Mouse (Mus musculus) kidney, embryonic 16.5 days (tissue): ENCODE measurements around the gene Acvr1b. TPM values are rescaled to one million over a fixed set of nuclear protein-coding genes. Genes with fewer than 3 reads are reported as not detected.

ENCODE experiments used
- ATAC-seq: fragments of 200-750 bp; cut with Nextera tagmentation; 2 replicates; pipeline ENCODE4 v1.8.0; 2017; ENCODE audit warnings: moderate TSS enrichment; ENCODE audit not compliant: low FRiP score, low TSS enrichment
- H3K27ac ChIP-seq: fragments of 300-500 bp; sonication (generic); 2 replicates; pipeline ENCODE4 v1.5.1; 2014; ENCODE audit warnings: low read length
- H3K27me3 ChIP-seq: fragments of 300-500 bp; sonication (generic); 2 replicates; pipeline ENCODE4 v1.6.1; 2014; ENCODE audit warnings: low read length, control low read depth, mixed read lengths; ENCODE audit not compliant: insufficient read depth
- H3K36me3 ChIP-seq: fragments of 300-500 bp; sonication (generic); 2 replicates; pipeline ENCODE4 v1.6.1; 2014; ENCODE audit warnings: low read length, control low read depth, mixed read lengths; ENCODE audit not compliant: insufficient read depth
- H3K4me1 ChIP-seq: fragments of 300-500 bp; sonication (generic); 2 replicates; pipeline ENCODE4 v1.6.1; 2014; ENCODE audit warnings: low read length, control low read depth, mixed read lengths; ENCODE audit not compliant: insufficient read depth
- H3K4me2 ChIP-seq: fragments of 300-500 bp; sonication (generic); replicated peaks from 2 replicates; pipeline ENCODE4 v1.6.1; 2014; ENCODE audit warnings: low read depth, low read length
- H3K4me3 ChIP-seq: fragments of 300-500 bp; sonication (generic); 2 replicates; pipeline ENCODE4 v1.5.1; 2014; ENCODE audit warnings: mild to moderate bottlenecking, low read length
- H3K9ac ChIP-seq: fragments of 300-500 bp; sonication (generic); replicated peaks from 2 replicates; pipeline ENCODE4 v1.6.1; 2014; ENCODE audit warnings: low read length
- H3K9me3 ChIP-seq: fragments of 300-500 bp; sonication (generic); 2 replicates; pipeline ENCODE4 v1.6.1; 2016; ENCODE audit warnings: low read length, control low read depth
- WGBS: fragments of 180-500 bp; shearing (Covaris S2); extraction: QIAGEN DNeasy Blood & Tissue Kit; methylation state at CpG from one replicate; pipeline ENCODE4 v1.1.7; 2014; 5-methylcytosine and 5-hydroxymethylcytosine counted together
- polyA plus RNA-seq: library from polyadenylated mRNA; unstranded; fragments of >200 nt; fragmentation: Nextera tagmentation; extraction: Ambion mirVana; gene quantifications from 2 replicates; pipeline ENCODE4 v1.2.1, GENCODE M21; 2015

Gene Acvr1b
- polyA plus RNA-seq, 1 experiment from 2014 or later = 8.8 TPM

GRCm38 (mm10) chr15:101201414-101201813, 27.5 kb downstream of the Acvr1b start:
- H3K4me3 ChIP-seq = no peak overlapping the region
- H3K9ac ChIP-seq = no peak overlapping the region
- WGBS = 90% methylated on average over 3 of the region's 3 CpGs
- peaks cover 20% of the 10 kb centered on the region for H3K4me1 ChIP-seq
- peaks cover 57% of the 10 kb centered on the region for H3K36me3 ChIP-seq
- H3K27ac ChIP-seq = no peak overlapping the region
- no peaks in the 10 kb centered on the region for H3K9me3 ChIP-seq
- no peaks in the 10 kb centered on the region for H3K27me3 ChIP-seq
- H3K4me2 ChIP-seq = no peak overlapping the region
- ATAC-seq = no peak

- ATAC-seq = no peak
- whole genome bisulfite sequencing = 83% methylated on average over 4 of the region's 4 CpGs
Observed at GRCm38 (mm10) chr15:101203673-101204072, 29.8 kb downstream of the Acvr1b start.

GRCm38 (mm10) chr15:101204781-101205180, 30.9 kb downstream of the Acvr1b start:
- Histone ChIP-seq H3K9ac (no peak overlapping the region), H3K27me3 (no peaks in the 10 kb centered on the region), H3K4me3 (no peak overlapping the region), H3K36me3 (peaks cover 60% of the 10 kb centered on the region), H3K4me2 (no peak overlapping the region), H3K9me3 (no peaks in the 10 kb centered on the region), H3K27ac (no peak overlapping the region), H3K4me1 (no peaks in the 10 kb centered on the region)
- WGBS = 87% methylated on average over 7 of the region's 7 CpGs
- ATAC-seq = no peak

More at GRCm38 (mm10) chr15:101203673-101204072, 29.8 kb downstream of the Acvr1b start:
- no peak overlapping the region for H3K27ac ChIP-seq
- H3K9me3 ChIP-seq = no peaks in the 10 kb centered on the region
- no peak overlapping the region for H3K9ac ChIP-seq
- H3K4me1 ChIP-seq = no peaks in the 10 kb centered on the region
- H3K27me3 ChIP-seq = no peaks in the 10 kb centered on the region
- peaks cover 62% of the 10 kb centered on the region for H3K36me3 ChIP-seq
- H3K4me3 ChIP-seq = no peak overlapping the region
- H3K4me2 ChIP-seq = no peak overlapping the region

- WGBS = 67% methylated on average over 6 of the region's 6 CpGs
- no peak overlapping the region for H3K4me3 ChIP-seq
- H3K4me2 ChIP-seq = no peak overlapping the region
- peak; percentile 62 for ATAC-seq
- no peaks in the 10 kb centered on the region for H3K27me3 ChIP-seq
- H3K36me3 ChIP-seq = peaks cover 52% of the 10 kb centered on the region
- no peak overlapping the region for H3K27ac ChIP-seq
- peaks cover 2% of the 10 kb centered on the region; the same call in 1 of the 2 replicates for H3K4me1 ChIP-seq
- H3K9me3 ChIP-seq = no peaks in the 10 kb centered on the region
- H3K9ac ChIP-seq = no peak overlapping the region
Observed at GRCm38 (mm10) chr15:101210228-101210627, 36.4 kb downstream of the Acvr1b start.

GRCm38 (mm10) chr15:101210998-101211613, 37.2 kb downstream of the Acvr1b start:
- peaks cover 2% of the 10 kb centered on the region; the same call in 1 of the 2 replicates for H3K4me1 ChIP-seq
- peaks cover 48% of the 10 kb centered on the region for H3K36me3 ChIP-seq
- H3K4me2 ChIP-seq = no peak overlapping the region
- H3K27ac ChIP-seq = no peak overlapping the region
- no peak for ATAC-seq
- no peak overlapping the region for H3K4me3 ChIP-seq
- no peaks in the 10 kb centered on the region for H3K27me3 ChIP-seq
- H3K9me3 ChIP-seq = no peaks in the 10 kb centered on the region
- 85% methylated on average over 14 of the region's 14 CpGs for WGBS
- H3K9ac ChIP-seq = no peak overlapping the region

GRCm38 (mm10) chr15:101212435-101212834, 38.6 kb downstream of the Acvr1b start:
- H3K9me3 ChIP-seq = no peaks in the 10 kb centered on the region
- no peak overlapping the region for H3K27ac ChIP-seq
- ATAC-seq = peak; percentile 66
- H3K4me3 ChIP-seq = no peak overlapping the region
- no peak overlapping the region for H3K9ac ChIP-seq
- 79% methylated on average over 14 of the region's 14 CpGs for WGBS
- H3K27me3 ChIP-seq = no peaks in the 10 kb centered on the region
- H3K4me1 ChIP-seq = peaks cover 2% of the 10 kb centered on the region; the same call in 1 of the 2 replicates
- H3K4me2 ChIP-seq = no peak overlapping the region
- H3K36me3 ChIP-seq = peaks cover 36% of the 10 kb centered on the region

DNA sequence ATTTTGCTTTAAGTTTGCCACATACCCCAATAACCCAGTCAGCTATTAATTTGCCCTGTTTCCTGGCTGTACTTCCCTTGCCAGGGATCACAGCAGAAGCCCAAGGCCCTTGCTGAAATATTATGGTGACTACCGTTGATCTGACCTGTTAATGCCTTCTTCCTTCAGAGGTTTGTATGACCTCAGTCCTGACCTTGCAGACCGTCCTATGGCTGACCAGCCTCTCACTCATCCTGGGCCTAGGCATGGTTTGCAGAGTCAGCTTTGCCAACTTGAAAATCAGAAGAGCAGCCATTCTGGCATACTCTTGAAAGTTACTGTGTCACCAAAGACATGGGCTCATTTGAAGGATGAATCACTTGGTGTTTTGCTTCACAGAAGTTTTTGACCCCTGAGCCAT, 41.3 kb downstream of the Acvr1b start:
- WGBS = 51% methylated on average over 2 of the region's 2 CpGs
- H3K4me2 ChIP-seq = no peak overlapping the region
- no peaks in the 10 kb centered on the region for H3K9me3 ChIP-seq
- H3K4me1 ChIP-seq = peaks cover 2% of the 10 kb centered on the region; the same call in 1 of the 2 replicates
- no peak overlapping the region for H3K4me3 ChIP-seq
- no peak overlapping the region for H3K27ac ChIP-seq
- peaks cover 26% of the 10 kb centered on the region for H3K36me3 ChIP-seq
- H3K9ac ChIP-seq = no peak overlapping the region
- ATAC-seq = no peak
- no peaks in the 10 kb centered on the region for H3K27me3 ChIP-seq

- no peak overlapping the region for H3K9ac ChIP-seq
- no peaks in the 10 kb centered on the region for H3K27me3 ChIP-seq
- no peak for ATAC-seq
- H3K4me1 ChIP-seq = peaks cover 5% of the 10 kb centered on the region
- 81% methylated on average over 4 of the region's 4 CpGs for WGBS
- H3K9me3 ChIP-seq = no peaks in the 10 kb centered on the region
- H3K36me3 ChIP-seq = peaks cover 19% of the 10 kb centered on the region
- no peak overlapping the region for H3K4me2 ChIP-seq
- H3K4me3 ChIP-seq = no peak overlapping the region
- no peak overlapping the region for H3K27ac ChIP-seq
Observed at GRCm38 (mm10) chr15:101216036-101216435, 42.2 kb downstream of the Acvr1b start.

DNA sequence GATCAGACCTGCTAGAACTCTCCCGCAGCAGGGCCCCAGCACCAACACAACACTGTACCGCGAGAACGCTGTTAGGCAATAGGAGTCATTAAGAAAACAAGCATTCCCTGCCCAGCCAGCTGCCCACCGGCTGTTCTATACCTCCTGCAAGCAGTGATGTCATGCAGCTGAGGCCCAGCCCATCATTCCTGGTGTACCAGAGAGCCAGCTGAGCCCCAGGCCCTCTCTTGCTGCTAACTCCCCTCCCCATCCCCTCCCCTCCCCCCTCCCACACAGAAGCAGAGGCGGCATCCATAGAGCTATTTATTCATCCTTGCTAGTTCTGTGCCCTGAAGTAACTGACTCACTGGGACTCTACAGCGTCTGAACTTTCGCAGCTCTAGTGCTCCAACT, 47.0 kb downstream of the Acvr1b start:
- peaks cover 37% of the 10 kb centered on the region for H3K4me1 ChIP-seq
- H3K9me3 ChIP-seq = no peaks in the 10 kb centered on the region
- 9% methylated on average over 8 of the region's 8 CpGs for WGBS
- H3K36me3 ChIP-seq = no peaks in the 10 kb centered on the region
- no peak overlapping the region for H3K9ac ChIP-seq
- peak overlapping the region; percentile 54; the same call in 1 of the 2 replicates for H3K4me2 ChIP-seq
- H3K27ac ChIP-seq = no peak overlapping the region
- H3K27me3 ChIP-seq = peaks cover 18% of the 10 kb centered on the region
- peak; percentile 7; the same call in 1 of the 2 replicates for ATAC-seq
- H3K4me3 ChIP-seq = no peak overlapping the region

DNA sequence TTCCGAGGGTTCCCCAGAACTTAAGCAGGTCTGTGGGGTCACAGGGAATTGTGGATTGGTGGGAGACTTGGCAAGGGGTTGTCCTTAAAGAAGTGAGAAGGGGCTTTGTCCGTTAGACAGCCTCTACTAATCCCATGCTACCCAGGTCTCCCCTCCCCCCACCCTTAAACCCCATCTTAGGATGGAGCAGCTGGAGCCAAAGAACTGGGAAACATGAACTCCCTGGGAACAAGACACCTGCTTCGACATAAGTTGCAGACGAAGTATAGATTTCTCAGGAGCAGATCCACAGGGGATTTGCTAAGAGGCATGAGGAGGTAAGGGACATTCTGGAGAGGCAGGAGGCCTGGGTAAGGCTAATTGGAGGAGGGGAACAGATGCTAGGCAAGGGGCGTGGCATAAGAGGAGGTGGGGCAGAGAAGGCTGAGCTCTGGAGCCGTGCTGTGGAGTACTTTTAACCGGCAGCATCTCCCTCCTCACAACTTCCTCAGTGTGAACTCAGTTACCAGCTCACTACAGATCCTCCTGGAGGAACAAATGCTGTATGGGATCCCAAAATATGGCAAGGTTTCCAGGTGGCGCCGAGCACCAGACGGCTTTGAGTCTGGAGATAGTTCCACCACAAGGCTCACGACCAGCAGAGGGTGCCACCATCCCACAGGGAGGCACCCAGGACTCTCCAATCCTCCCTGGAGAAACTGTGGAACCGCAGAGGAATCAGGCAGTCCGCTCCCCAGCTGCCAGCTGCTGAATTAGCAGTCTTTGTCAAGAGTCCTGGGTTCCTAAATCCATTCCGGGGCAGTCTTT, 47.6 kb downstream of the Acvr1b start:
- Histone ChIP-seq H3K4me2 (peak overlapping the region; percentile 54), H3K36me3 (no peaks in the 10 kb centered on the region), H3K4me1 (peaks cover 38% of the 10 kb centered on the region), H3K4me3 (peak overlapping the region; percentile 36), H3K9ac (peak overlapping the region; percentile 50), H3K9me3 (no peaks in the 10 kb centered on the region), H3K27ac (peak overlapping the region; percentile 17; the same call in 1 of the 2 replicates), H3K27me3 (peaks cover 18% of the 10 kb centered on the region)
- WGBS = 5% methylated on average over 14 of the region's 14 CpGs
- ATAC-seq = peak; percentile 36
